Mouse (Mus musculus) mouse trophoblast stem cell (cell line): ENCODE data around the gene Gatc.
"Not testable (repeated sequence)": the region's sequence is repeated elsewhere in the genome, so short reads cannot be mapped to it uniquely, and the experiment has no call there.

Experiments
- in situ Hi-C, 2 experiments: fragments of 300-500 bp; cut with MseI, MboI; formaldehyde crosslinking; loops; 2 replicates in 1 of 2; 3 replicates in 1 of 2; pipeline ENCODE4 v1.15.1; 2025

Gene Gatc

DNA sequence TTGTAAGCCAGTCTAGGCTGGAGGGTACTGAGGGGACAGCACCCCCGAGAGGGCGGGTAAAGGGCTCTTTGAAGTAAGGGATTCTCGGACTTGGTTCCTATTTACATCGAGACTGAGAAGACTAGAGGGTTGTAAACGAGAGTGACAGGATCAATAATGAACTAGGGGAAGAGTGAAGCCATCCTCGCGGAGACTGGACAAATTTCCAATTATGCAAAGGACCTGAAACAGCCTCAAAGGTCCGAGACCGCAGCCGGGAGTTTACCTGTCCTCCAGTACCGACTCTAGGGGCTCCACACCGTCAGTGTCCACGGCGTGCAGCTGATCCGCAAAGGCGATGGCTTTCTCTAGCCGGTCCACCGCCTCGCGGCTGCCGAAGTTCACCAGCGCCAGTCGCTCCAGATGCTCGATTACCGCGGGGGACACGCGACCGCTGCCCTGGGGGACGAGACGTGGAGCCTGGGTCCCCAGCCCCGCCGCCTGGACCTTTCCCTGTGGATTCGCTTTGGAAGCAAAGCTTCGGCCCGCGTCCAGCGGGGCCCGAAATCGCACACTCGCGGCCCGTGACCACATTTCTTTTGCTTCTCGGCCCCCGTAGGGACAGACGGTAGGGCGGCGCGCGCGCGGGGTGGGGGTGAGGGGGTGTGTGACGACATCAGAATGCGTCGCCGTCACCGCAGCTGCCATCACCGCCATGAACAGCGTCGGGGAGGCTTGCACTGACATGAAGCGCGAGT is at the start of gene Gatc, which contains the start of gene Triap1:
Gene Gatc (minus strand): TSS at position 602 of the 737 bp plus-strand sequence.
Gene Triap1 (plus strand): TSS at position 649 of the 737 bp plus-strand sequence.
- in situ Hi-C loops: no loop called here

DNA sequence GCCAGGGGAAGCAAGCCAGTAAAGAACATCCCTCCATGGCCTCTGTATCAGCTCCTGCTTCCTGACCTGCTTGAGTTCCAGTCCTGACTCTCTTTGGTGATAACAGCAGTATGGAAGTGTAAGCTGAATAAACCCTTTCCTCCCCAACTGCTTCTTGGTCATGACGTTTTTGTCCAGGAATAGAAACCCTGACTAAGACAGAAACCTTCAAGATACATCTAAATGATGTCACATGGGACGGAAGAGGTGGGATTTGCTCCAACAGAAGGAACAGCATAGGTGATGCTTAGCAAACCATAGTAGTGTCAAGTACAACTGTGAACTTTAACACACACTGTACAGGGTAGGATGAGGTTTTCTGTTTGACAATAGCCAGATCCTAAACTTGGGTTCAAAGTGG is 37.9 kb upstream of the Gatc start:
- in situ Hi-C loops: not testable (repeated sequence)

DNA sequence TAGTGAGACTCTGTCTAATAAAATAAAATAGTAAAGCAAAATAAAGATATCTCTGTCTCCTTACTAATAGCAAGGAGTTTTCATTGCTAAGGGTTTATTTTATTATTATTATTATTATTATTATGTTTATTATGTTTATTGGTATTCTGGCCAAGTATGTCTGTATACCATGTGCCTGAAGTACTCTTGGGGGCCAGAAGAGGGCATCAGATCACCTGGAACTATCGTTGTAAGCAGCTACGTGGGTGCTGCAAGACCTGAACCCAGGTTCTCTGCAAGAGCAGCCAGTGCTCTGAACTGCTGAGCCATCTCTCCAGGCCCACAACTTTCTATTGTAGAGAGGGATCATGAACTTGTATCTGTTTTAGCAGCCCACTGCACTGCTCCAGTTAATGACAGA is 34.5 kb upstream of the Gatc start:
- in situ Hi-C loops: no loop called here

DNA sequence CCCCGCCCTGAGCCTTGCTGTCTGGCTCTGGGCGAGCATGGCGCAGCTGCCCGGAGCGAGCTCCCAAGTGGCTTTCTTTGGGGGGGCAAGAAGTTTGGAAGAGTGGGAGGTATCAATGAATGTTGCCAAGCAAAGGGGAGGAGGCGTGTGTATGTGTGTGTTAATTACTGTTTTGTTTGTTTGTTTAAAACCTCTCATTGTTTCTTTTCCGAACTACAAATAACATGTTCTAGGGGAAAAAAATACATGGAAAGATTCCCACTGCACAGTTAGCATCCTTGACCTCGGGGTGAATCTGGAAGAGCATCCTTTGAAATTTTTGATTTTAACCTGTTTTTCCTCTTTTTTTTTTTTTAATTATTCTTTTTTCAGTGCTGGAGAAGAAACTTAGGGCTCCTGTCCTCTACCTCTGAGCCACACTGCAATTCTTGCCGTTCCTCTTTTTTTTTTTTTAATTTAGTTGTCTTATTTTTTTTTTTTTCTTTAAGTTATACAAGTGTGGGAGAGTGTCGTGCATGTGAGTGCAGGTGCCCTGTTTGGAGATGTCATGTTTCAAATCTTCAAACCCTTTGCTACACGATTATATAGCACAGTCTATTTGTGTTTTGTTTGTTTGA is 33.3 kb upstream of the Gatc start:
- in situ Hi-C loops: no loop called here

DNA sequence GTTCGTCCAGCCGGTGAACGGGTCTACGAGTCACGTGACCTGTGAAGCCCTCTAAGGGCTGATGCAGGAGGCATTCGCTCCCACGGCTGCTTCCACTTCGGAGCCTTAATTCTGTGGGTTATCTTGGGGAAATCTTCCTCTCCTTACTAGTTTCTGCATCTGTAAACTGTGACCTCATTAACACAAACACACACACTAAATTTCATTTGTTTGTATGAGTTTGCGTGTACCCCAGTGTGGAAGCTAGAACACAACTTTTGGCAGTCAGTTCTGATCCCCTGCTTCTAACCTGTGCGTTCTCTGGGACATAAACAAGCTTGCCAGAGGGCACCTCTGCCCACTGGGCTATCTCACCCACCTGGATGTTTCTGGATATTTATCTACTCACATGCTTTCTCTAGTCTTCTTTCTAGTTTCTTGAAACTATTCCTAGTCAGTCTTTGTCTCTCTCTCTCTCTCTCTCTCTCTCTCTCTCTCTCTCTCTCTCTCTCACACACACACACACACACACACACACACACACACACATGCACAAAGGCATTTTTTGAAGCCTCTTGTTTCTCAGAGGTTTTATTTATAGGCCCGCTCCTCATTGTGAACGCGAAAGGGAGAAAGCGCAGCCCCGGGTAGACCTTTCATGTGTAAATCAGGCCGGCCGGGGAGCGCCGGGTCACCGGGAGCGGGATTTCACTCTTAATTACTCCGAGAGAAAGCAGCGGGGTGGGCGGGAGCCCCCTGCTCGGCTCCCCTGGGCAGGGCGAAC is 32.6 kb upstream of the Gatc start:
- in situ Hi-C loops: no loop called here

DNA sequence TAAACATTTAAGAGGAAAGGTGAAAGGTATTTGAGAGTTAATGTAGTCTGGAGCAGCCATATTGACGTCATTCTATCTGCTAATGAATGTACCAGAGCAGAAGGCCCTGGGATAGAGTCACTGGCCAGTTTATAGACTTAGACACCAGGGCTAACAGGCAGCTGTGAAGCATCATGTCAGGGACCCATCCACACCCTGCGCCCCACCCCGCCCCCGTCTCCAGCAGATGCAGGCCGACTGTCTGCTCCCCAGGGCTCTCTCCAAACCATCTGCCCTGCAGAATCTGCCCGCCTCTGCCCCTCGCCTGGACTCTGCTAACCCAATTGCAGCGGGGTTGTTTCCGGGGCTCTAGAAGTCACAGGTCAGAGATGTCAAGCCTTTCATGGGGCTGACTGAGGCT is 30.8 kb upstream of the Gatc start:
- in situ Hi-C loops: no loop called here

DNA sequence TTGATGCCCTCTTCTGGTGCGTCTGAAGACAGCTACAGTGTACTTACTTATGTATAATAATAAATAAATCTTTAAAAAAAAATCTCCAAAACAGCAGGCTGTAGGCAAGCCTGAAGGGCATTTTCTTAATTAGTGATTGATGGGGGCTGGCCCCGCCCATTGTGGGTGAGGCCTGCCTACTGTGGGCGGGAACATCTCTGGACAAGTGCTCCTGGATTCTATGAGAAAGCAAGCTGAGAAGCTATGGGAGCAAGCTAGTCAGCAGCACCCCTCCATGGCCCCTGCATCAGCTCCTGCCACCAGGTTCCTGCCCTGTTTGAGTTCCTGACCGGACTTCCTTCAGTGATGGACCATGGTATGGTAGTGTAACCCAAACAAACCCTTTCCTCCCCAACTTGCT is 23.8 kb upstream of the Gatc start:
- in situ Hi-C loops: no loop called here

DNA sequence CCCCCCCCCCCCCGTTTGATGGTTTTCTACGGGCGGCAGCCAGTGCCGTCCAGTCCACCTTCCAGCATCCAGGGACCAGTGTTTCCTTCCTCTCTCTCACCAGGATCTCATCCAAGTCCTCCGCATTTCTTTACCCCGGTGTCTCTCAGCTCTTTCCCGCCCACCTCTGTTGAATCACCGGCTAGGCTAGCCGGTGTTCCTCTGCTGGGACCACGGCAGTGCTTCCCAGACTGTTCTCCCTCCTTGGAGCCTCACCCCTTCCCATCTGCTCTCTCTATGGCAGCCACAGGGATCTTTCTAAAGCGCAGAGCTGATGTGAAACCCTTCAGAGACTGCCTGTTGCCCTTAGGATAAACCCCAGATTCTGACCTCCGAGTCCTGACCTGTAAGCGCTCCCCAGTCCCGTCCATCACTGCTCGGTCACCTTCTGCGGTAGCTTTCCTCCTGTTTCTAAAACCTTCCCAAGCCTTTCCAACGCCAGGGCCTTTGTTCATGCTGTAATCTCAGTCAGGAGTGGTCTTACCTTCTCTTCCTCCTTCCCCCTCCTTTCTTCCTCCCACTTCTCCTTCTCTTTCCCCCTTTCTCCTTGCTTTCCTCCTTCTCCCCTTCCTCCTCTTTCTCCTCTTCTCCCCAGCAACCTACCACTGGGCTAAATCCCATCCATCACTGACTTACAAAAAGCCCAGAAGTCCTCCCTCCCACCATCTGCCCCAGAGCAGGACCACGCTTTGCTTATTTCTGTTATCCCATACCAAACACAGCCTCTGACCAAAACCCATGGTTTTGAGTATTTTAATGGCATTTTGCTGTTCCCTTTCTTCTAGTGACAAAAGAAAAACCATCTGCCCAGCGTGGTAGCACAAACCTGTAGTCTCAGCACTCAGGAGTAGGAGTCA is 22.1 kb upstream of the Gatc start:
- in situ Hi-C loops: no loop called here

DNA sequence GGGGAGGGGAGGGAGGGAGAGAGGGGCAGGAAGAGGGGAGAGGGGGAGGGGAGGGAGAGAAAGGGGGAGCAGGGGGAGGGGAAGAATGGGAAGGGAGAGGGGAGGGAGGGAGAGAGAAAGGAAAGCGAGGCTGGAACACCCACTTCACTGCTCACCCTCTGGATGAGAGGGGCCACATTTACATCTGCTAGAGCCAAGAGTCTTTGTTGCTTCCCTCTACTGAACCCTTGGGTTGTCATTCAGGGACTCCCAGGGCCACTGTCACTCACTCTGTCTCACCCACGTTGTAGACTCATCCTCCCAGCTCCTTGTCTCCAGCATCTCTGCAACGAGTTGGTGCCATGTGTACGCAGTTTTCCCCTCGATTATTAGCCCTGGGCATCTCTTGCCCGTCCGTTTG is 21.2 kb upstream of the Gatc start:
- in situ Hi-C loops: no loop called here

DNA sequence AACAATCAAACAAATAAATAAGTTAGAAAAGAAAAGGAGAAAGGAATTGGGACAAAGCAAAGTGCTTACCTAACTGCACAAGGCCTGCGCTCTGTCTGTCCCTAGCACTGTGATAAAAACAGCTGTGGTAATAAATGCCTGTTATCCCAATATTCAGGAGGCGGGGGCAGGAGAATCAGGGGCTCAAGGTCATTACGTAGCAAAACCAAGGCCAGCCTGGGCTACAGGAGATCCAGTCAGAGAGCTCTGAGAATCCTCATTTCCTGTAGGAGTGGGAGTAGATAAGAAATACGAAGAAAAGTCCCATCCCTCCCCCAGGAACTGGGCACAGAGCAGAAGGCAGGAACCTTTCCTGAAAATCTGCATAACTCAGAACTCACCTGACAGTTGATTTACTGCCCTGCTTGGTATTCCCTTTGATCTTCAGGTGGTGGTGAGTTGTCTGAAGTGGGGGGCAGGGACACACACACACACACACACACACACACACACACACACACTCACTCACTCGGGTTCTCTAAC is 18.9 kb upstream of the Gatc start:
- in situ Hi-C loops: loop anchor here (5.0 kb wide), 1 partner anchor 82 kb away; no protein-coding TSS in a partner anchor

DNA sequence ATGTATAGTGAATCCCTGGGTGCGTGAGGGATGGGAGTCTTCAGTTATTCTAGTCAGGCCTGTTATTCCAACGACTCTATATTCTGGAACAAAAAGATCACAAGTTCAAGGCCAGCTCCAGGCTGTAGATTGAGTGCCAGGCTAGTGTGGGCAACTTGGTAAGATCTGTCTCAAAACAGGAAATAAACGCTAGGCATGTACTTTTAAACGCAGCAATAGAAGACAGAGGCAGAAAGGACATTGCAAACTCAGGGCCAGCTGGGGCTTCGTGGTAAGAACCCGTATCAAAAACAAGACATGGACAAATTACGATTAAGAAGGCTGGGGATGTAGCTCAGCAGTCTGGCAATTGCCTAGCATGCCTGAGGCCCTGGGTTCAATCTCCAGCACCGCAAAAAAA is 18.5 kb upstream of the Gatc start:
- in situ Hi-C loops: loop anchor here (5.0 kb wide), 1 partner anchor 83 kb away; no protein-coding TSS in a partner anchor

DNA sequence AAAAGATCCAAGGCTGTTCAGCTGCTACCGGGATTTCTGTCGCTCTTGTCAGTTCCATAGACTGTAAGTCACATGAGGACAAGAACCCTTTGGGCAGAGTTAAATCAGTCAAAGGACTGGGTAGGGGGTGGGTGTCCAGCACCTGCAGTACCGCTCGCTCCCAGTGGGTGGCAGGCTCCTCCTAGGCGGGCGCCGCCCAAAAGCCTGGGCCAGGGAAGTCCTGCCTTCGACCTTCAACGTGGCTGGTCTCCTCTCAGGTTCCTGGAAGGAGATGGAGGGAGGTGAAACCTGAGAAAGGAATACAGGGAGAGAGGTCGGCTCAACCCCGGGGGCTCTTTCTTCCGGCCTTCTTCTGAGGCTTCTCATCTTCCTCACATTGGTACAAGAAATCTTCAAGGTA is 17.9 kb upstream of the Gatc start:
- in situ Hi-C loops: loop anchor here (5.0 kb wide), 1 partner anchor 83 kb away; no protein-coding TSS in a partner anchor

DNA sequence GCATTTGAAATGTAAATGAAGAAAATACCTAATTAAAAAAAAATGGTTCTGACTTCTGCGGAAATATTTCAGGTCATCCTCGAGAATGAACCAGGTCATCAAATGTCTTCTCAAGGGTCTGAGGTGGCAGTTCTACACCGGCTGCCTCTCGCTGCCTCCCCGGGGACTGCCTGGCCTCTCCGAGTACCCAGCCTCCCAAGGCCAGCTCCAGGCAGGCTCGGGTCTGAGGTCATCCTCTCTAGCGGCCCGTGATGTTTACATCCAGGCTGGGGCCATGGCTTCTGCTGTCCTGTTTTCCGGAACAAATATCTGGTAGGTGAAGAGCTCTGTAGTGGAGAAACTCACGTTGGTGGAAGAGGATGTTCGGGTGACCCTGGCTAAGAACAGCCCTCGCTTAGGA is 14.1 kb upstream of the Gatc start:
- in situ Hi-C loops: loop anchor here (5.0 kb wide), 1 partner anchor 87 kb away; no protein-coding TSS in a partner anchor

DNA sequence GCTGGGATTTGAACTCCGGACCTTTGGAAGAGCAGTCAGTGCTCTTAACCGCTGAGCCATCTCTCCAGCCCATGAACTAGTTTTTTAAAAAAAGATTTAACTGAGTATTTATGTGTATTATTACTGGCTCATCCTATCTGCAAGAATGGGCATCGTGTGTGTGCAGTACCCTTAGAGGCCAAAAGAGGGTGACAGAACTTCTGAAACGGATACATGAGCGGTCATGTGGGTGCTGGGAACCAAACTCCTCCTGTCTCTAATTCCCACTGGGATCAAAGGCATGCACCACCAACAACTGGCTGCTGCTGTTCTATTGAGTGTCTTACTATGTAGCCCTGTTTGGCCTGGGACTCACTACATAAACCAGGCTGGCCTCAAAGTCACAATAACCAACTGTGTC is 10.4 kb upstream of the Gatc start:
- in situ Hi-C loops: no loop called here

DNA sequence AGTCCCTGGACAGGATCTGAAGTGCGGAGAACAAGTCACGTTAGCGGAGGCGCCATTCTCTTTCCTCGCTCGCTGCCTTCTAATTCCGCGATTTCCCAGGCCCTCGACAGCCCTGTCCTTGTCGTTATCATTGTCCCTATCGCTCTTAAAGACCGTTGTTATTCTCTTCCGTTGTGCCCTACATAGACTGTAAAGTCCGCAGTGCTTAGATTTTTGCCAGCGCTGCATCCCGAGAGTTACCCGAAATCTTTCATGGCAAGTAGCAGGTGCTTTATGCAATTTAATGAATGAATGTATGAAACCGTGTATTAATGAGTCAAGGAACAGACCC is 8.2 kb upstream of the Gatc start:
- in situ Hi-C loops: no loop called here

DNA sequence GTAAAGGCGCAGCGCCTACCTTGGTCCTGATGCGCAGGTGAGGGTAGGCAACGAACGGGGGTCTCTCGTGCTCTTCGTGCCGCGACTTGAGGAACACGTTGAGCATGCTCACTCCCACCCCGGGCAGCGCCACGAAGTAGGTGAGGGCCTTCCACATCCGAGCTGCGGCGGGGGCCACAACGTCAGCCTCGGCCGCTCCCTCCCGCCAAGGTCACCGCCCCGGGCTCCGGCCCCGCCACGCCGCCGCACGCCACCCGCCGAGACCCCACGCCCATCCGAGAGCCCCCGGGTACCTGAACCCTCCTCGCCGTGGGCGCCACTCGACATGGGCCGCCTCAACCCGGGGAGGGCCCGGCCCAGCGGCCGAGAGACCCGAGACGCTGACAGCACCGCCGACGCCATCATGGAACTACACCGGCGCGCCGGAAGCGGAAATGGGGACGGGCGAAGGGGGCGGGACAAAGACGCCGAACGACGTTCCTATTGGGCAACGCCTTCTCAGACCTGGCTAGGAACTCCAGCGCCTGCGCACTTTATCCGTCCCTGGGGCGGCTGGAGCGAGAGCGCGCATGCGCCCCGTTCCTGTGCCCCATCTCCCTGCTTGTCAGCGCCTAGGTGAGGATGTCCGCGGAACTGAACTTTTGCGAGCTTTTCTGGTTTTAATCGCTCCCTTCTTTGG is 7.7 kb upstream of the Gatc start, which contains the start of gene Cox6a1:
Gene Cox6a1 (minus strand): TSS at position 436 of the 679 bp plus-strand sequence.
- in situ Hi-C loops: no loop called here

DNA sequence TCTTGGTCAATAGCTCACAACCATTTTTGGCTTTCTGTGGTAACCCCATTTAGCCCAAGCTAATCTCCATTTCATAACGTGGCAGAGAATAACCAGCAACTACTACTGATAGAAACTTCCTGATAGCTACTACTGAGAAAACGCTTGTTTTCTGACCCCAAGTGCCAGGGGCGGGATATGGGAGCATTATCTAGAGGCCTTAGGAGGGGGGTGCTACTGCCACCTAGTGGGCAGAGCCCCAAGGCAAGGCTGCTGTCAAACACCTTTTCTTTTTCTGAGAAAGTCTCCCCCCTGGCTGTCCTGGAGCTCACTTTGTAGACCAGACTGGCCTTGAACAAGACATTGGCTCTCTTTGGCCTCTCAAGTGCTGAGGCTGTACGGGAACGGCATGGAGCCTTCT is 6.6 kb upstream of the Gatc start:
- in situ Hi-C loops: no loop called here

DNA sequence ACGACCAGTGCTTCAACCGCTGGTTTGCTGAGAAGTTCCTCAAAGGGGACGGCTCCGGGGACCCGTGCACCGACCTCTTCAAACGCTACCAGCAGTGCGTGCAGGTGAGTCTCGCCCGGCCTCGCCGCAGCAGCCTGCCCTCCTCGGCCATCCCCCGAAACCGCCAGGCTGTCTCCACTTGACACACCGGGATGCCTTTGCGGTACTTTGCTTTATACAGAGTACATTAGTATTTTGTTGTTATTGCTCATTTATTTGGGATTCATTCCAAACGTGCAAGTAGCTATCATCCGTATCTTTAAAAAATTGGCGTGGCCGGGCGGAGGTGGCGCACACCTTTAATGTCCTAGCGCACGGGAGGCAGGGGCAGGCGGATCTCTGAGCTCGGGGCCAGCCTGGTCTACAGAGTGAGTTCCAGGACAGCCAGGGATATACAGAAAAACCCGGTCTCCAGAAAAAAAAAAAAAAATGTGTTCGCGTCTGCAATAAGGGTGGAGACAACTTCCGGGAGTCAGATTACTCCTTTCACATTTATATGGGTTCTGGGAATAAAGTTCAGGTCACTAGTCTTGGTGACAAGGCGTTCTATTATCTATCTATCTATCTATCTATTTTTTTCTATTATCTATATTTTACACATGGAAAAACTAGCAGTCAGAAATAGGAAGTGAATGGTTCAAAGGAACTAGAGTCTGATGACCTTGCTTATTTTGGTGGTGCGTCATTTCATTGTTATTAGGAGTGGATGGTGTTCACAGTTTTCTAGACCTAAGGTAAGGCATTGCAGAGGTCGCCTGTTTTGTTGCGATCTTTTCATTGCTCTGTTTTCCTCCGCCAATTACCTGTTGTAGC is 562 bp upstream of the Gatc start:
- in situ Hi-C loops: no loop called here

DNA sequence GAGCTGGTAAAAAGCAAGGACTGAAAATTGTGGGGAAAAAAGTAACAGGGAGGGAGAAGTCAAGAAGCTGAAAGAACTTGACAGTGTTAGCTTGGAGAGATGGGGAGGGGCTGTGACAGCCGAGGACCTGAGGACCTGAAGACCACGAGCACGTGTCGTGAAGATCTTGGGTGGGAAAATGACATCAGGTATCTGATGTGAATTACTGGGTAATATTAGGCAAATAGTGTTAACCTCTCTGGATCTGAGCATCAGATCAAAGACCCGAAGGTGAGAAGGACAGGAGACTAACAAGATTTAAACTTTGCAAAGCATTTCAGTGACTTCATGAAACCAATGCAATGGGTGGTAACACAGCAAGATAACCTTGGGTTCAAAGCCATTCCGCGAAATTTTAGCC is 971 bp downstream of the Gatc start:
- in situ Hi-C loops: no loop called here

DNA sequence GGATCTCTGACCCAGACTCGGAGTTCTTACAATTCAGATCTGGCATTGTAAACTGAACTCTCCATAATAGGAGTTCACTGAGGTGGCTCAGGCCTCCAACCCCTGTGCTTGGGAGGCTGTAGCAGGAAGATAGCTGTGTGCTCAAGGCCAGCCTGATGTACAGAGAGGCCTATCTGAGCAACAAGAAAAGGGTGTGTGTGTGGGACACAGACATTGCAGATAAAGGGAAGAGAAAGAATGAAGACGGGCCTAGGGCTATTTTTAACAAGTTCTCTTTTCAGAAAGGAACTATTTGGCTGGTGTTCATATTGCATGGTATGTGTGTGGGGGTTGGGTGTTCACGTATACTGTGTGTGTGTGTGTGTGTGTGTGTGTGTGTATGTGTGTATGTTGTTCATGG is 7.4 kb downstream of the Gatc start:
- in situ Hi-C loops: no loop called here
